Mouse (Mus musculus) heart, adult 2 months (tissue): ENCODE data around the gene Shbg. TPM values are rescaled to one million over a fixed set of nuclear protein-coding genes. Genes with fewer than 3 reads are reported as not detected.

Source experiments
- DNase-seq, 2 experiments: peaks; one replicate each; pipeline ENCODE4 v3.0.0; 2021
- H3K27ac ChIP-seq: fragments of 200-600 bp; 2 replicates; pipeline ENCODE4 v1.8.1; 2022
- H3K27me3 ChIP-seq: fragments of 200-500 bp; 2 replicates; pipeline ENCODE4 v1.6.1; 2012; ENCODE audit warnings: mild to moderate bottlenecking, low read length, inconsistent platforms, mixed read lengths; ENCODE audit not compliant: control insufficient read depth, insufficient read depth
- H3K36me3 ChIP-seq: fragments of 200-500 bp; 2 replicates; pipeline ENCODE4 v1.6.1; 2012; ENCODE audit warnings: low read length, inconsistent platforms; ENCODE audit not compliant: control insufficient read depth, insufficient read depth
- H3K4me1 ChIP-seq: fragments of 200-500 bp; 2 replicates; pipeline ENCODE4 v1.6.1; 2011; ENCODE audit warnings: low read length; ENCODE audit not compliant: control insufficient read depth, insufficient read depth
- H3K4me3 ChIP-seq: fragments of 200-600 bp; 2 replicates; pipeline ENCODE4 v1.8.1; 2022
- H3K79me2 ChIP-seq: fragments of 200-500 bp; replicated peaks from 2 replicates; pipeline ENCODE4 v1.6.1; 2012; ENCODE audit warnings: mild to moderate bottlenecking, inconsistent platforms, low read length, moderate library complexity, mixed read lengths; ENCODE audit not compliant: control insufficient read depth, insufficient read depth
- H3K9ac ChIP-seq: fragments of 200-500 bp; 2 replicates; pipeline ENCODE4 v1.6.1; 2012; ENCODE audit warnings: low read depth, mild to moderate bottlenecking, control low read depth, inconsistent platforms, low read length, mixed read lengths
- CTCF ChIP-seq: fragments of 200-600 bp; IDR thresholded peaks from 2 replicates; pipeline ENCODE4 v1.8.1; 2022; ENCODE audit warnings: antibody characterized with exemption, mild to moderate bottlenecking, moderate library complexity
- EP300 ChIP-seq: fragments of 200-500 bp; IDR thresholded peaks from 2 replicates; pipeline ENCODE4 v1.6.1; 2011; ENCODE audit warnings: low read depth, low read length, control low read depth; ENCODE audit not compliant: insufficient read depth
- POLR2A ChIP-seq: fragments of 200-500 bp; IDR thresholded peaks from 2 replicates; pipeline ENCODE4 v1.6.1; 2011; ENCODE audit warnings: mild to moderate bottlenecking, low read depth, low read length, control low read depth; ENCODE audit not compliant: insufficient read depth
- WGBS: fragments of 180-500 bp; shearing (Covaris S2); methylation state at CpG from one replicate; pipeline ENCODE4 v1.1.7; 2018; 5-methylcytosine and 5-hydroxymethylcytosine counted together
- intact Hi-C: fragments of 180-260 bp; cut with DNase I; formaldehyde crosslinking; loops from one replicate; pipeline ENCODE4 v1.15.1; 2025
- polyA plus RNA-seq: library from polyadenylated mRNA; depleted of rRNA; stranded (reverse); fragments of >200 nt; gene quantifications from 2 replicates; pipeline ENCODE4 v1.2.3, GENCODE M21; 2012
- total RNA-seq, 2 experiments: library from RNA; stranded (reverse); gene quantifications; 2 replicates each; pipeline ENCODE4 v1.2.3; 2021

Shbg gene
- total and polyA plus RNA-seq, 3 experiments: not detected

GRCm38 (mm10) chr11:69581147-69581688 is 36.5 kb downstream of the Shbg start:
- H3K4me3 ChIP-seq: peak overlapping the region; percentile 91
- peak overlapping the region; percentile 62 for H3K9ac ChIP-seq
- TF ChIP-seq CTCF (peak; percentile 34), EP300 (no peak), POLR2A (peak; percentile 59)
- peak; percentile 92 to 94 for DNase-seq
- intact Hi-C loops: loop anchor here (1.0 to 5.0 kb wide), 2 partner anchors 22 to 101 kb away; partner anchors contain the start of gene Senp3
- H3K27me3 ChIP-seq: no peaks in the 10 kb centered on the region
- peaks cover 5% of the 10 kb centered on the region for H3K4me1 ChIP-seq
- H3K27ac ChIP-seq: peak overlapping the region; percentile 89
- WGBS: under 1% methylated on average over 36 of the region's 36 CpGs
- no peaks in the 10 kb centered on the region for H3K36me3 ChIP-seq
- no peaks in the 10 kb centered on the region; the same call in 1 of the 2 replicates for H3K79me2 ChIP-seq

- Histone ChIP-seq H3K36me3 (no peaks in the 10 kb centered on the region), H3K4me1 (peaks cover 5% of the 10 kb centered on the region), H3K27me3 (no peaks in the 10 kb centered on the region), H3K4me3 (peak overlapping the region; percentile 91), H3K27ac (peak overlapping the region; percentile 89), H3K79me2 (no peaks in the 10 kb centered on the region; the same call in 1 of the 2 replicates), H3K9ac (peak overlapping the region; percentile 62)
- DNase-seq: no peak
- WGBS: under 1% methylated on average over 25 of the region's 25 CpGs
- TF ChIP-seq CTCF (no peak), POLR2A (no peak), EP300 (no peak)
- intact Hi-C loops: loop anchor here (1.0 to 5.0 kb wide), 2 partner anchors 23 to 102 kb away; partner anchors contain the start of gene Senp3
These were observed 37.0 kb downstream of the Shbg start for GRCm38 (mm10) chr11:69580572-69581146.

GRCm38 (mm10) chr11:69580091-69580514 is 37.6 kb downstream of the Shbg start, which contains the start of the genes Wrap53 and Trp53:
Wrap53 (minus strand) TSS chr11:69580255.
Trp53 (plus strand) TSS chr11:69580359.
- intact Hi-C loops: loop anchor here (5.0 kb wide), 1 partner anchor 102 kb away; the partner anchor contains the start of gene Senp3
- Histone ChIP-seq H3K27me3 (no peaks in the 10 kb centered on the region), H3K4me3 (peak within 1 kb of the TSS; percentile 91), H3K9ac (peak within 1 kb of the TSS; percentile 70), H3K36me3 (no peaks in the 10 kb centered on the region), H3K27ac (peak within 1 kb of the TSS; percentile 89), H3K79me2 (no peaks in the 10 kb centered on the region; the same call in 1 of the 2 replicates), H3K4me1 (peaks cover 5% of the 10 kb centered on the region)
- DNase-seq: peak; percentile 92 to 94
- WGBS: under 1% methylated on average over 13 of the region's 13 CpGs
- peak; percentile 87 for TF ChIP-seq EP300
- TF ChIP-seq CTCF: no peak
- TF ChIP-seq POLR2A: peak; percentile 87

- peak overlapping the region; percentile 91 for H3K4me3 ChIP-seq
- intact Hi-C loops: loop anchor here (1.0 to 5.0 kb wide), 5 partner anchors 33 to 182 kb away; partner anchors contain the start of genes Cyb5d1, Naa38, Senp3 and Tmem88
- no peaks in the 10 kb centered on the region for H3K36me3 ChIP-seq
- TF ChIP-seq POLR2A (peak; percentile 68), EP300 (peak; percentile 97), CTCF (no peak; the same call in 1 of the 2 replicates)
- under 1% methylated on average over 39 of the region's 39 CpGs for WGBS
- H3K27ac ChIP-seq: peak overlapping the region; percentile 89
- peaks cover 5% of the 10 kb centered on the region for H3K4me1 ChIP-seq
- H3K9ac ChIP-seq: peak overlapping the region; percentile 70
- peak; percentile 96 to 97 for DNase-seq
- no peaks in the 10 kb centered on the region; the same call in 1 of the 2 replicates for H3K79me2 ChIP-seq
- H3K27me3 ChIP-seq: no peaks in the 10 kb centered on the region
These were observed 38.3 kb downstream of the Shbg start for GRCm38 (mm10) chr11:69579128-69580017.

GRCm38 (mm10) chr11:69578301-69578700 is 39.4 kb downstream of the Shbg start:
- Histone ChIP-seq H3K4me3 (peak overlapping the region; percentile 61), H3K79me2 (no peaks in the 10 kb centered on the region; the same call in 1 of the 2 replicates), H3K4me1 (peaks cover 5% of the 10 kb centered on the region), H3K9ac (peak overlapping the region; percentile 70), H3K36me3 (no peaks in the 10 kb centered on the region), H3K27me3 (no peaks in the 10 kb centered on the region), H3K27ac (peak overlapping the region; percentile 73)
- WGBS: 19% methylated on average over 15 of the region's 15 CpGs
- no peak for DNase-seq
- intact Hi-C loops: loop anchor here (2.0 to 5.0 kb wide), 3 partner anchors 32 to 181 kb away; partner anchors contain the start of genes Cyb5d1, Naa38 and Tmem88
- no peak for TF ChIP-seq EP300
- TF ChIP-seq POLR2A: no peak
- TF ChIP-seq CTCF: no peak
